Mouse (Mus musculus) urinary bladder, postnatal 14 days (tissue): ENCODE measurements around the gene Dync2li1.

ENCODE experiments used
- DNase-seq: peaks from one replicate; pipeline ENCODE4 v3.0.0; 2021; ENCODE audit warnings: low spot score

Dync2li1 gene

DNA sequence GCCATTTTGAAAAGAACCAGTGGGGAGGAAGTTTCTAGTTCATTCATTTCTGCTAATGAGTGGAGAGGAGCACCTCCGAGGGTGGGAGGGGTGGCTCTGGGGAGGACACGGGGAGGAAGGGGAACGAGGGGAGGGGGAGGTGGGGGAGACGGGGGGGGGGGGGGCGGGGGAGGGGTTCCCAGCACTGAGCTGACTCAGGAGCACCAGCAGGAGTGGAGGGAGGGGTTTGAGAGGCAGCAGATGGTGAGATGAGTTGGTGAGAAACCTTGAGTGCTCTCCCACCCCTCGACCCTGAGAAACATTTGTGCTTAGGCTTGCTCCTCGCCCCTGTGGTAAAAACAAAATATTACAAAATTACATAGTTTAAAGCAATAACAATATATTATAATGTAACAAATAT lies 19.6 kb downstream of the Dync2li1 start:
- no peak for DNase-seq

DNA sequence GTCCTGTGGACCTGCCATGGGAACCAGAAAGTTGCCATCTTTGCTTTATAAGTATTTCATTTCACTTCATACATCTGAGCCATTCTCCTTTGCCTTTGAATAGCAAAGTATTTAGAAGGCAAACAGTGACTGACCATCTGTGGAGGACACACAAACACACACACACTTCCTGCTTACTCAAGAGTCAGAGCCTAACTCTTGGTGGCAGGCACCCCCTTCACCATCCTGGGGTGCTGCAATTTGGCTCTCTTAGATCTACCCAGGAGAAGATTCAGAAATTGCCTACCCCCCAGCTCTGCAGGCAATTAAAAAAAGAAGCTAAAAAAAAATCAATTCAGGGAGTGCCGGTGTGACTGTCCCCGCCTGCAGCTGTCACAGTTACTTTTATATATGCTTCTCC lies 20.2 kb downstream of the Dync2li1 start:
- DNase-seq, result no peak

DNA sequence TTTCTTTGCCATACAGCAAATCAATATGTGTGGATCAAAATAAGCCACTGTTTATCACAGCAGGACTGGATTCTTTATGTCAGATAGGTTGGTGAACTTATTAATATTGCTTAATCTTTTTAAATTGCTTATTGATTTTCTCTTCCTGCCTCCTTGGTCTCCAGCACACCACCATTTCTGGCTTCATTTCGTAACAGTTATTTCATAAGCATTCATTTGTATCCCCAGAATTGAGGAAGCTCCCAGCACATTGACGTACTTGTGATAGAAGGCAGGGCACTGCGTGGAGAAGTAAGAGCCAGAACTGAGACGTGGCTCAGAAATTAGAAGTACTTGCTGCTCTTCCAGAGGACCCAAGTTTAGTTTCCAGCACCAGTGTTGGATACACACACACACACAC lies 21.3 kb downstream of the Dync2li1 start:
- no peak for DNase-seq

DNA sequence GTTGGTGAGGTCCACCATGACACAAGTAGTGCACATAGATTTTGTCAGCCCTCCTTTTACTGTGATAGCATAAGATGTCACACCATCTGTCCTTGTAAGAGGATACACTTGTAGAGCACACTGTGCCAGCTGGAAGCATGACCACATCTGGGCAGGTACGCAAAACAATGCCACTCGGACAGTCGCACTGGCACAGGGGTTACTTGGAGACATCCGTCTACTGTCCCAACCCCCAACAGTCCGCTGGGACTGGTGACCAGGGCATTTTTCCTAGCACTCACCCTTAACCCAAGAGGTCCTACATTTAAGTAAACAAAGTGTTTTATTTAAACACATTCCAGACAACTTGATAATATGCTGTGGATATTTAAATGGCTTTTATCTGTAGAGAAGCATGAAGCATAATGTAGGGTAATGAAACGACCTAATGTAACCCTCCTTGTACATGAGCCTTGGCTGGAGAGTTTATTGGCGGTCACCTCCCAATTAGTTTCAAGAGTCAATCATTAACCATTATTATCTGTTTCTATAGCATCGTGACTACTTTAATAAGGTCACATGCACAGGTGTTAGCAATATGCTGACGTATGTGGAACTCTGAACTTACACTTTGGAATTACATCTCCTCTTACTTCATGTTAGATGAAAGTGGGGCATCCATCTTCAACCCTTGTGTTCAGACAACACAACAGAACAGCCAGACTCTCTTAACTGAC lies 24.2 kb downstream of the Dync2li1 start:
- no peak for DNase-seq

DNA sequence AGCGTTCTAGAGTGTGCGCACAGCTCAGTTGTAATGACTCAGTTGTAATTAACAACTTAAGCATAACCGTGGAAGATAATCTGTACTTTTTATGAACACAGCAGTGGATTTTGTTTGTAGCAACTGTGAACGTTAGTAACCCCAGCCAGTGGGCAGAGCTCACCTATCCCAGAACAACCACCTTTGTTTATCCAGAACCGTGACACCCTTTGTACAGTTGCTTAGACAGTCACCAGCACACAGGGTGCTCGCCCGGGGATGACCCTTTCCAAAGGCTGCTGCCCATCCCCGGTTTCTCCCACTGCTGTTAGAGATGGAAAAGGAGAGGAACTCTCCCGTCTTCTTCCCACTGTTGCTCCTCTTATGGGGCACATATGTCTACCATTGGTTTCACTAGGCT lies 27.2 kb downstream of the Dync2li1 start:
- DNase-seq, result no peak

DNA sequence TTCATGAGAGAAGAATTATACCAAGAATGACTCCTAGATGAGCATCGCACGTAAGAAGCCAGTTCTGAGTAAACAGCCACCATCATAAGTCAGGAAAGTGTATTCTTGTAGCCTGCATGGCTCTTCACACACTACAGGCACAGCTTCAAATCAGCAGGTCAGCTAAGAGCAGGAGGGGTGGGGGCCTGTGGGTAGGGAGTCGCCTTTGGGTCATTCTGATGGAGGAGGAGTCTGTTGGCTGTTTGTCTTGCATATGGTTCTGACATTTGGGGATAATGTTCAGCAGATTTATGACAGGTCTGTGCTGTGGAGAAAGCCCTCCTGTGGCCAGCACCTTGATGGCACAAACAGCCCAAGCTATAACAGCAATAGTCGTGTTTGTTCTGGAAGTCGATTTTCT lies 29.9 kb downstream of the Dync2li1 start:
- no peak for DNase-seq

DNA sequence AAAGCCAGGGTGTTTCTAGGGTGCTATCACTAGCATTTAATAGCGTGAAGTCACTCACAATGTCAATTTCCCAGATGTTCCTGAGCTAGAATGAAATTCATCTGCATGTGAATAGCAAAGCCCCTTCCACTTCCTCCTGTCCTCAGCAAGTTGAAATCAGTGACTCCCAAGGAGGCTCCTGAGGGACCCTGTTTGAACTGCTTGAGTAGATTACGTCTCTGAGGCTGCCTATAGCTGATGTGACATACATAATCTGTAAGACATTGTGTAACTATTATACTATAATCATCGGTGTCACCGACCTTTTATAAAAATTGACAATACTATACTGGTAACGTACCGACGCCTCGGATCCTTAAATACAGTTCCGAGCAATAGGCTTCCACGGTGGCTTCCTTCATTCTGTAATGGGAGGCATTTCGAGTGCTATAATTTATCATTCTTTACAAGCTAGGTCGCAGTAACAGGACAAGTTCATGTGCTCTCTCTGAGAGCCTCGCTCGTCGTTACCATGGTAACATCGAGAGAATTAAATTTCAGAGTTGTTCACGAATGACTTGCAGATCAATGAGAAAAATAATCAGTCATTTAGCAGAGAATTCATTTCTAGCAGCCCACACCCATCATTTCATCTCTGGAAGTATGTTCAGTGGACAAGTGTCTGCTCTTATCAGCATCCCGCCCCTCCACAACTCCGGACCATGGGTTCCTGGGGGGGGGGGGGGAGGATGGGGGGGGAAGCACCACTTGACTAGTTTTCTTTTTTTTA lies 30.5 kb downstream of the Dync2li1 start:
- no peak for DNase-seq

DNA sequence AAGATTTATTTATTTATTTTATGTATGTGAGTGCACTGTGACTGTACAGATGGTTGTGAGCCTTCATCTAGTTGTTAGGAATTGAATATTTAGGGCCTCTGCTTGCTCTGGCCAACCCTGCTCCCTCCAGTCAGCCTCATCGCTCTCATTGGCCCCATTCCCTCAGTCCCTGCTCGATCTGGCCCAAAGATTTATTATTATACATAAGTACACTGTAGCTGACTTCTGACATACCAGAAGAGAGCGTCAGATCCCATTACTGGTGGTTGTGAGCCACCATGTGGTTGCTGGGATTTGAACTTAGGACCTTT lies 31.1 kb downstream of the Dync2li1 start:
- no peak for DNase-seq

DNA sequence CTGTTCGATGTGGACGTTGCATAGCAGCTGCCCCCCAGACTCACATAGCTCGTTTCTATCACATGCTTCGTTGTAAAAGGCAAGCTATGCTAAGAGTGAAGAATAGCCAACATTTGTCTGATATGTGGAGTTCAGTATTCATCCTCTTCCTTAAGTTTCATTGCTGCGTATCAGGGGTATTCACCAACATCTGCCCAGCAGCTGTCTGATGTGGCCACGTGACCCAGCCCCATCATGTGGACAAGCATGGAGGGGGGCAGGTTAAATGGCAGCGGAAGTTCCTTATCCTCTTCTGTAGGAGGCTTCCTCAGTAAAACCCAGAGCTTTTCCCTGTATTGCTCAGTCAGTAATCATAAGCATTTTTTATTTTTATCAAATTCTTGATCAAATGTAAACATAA lies 31.5 kb downstream of the Dync2li1 start:
- DNase-seq, result no peak

DNA sequence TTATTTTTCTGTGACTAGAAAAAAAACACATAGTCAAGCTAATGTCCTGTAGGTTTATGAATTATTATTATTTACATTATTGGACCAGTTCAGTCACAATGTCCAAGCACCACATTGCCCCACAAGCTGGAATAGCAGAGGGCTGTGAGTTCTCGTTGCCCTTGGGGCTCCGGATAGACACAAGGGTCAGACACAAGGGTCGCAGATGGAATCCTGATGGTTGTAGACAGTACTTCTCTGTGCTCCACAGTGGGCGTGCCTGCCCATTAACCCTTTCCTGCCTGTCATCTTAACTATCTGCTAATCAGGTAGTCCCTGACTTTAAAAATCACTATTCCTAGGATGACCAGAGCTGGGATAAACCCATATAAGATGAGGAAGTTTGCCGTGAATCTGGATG lies 31.9 kb downstream of the Dync2li1 start:
- DNase-seq, result no peak

DNA sequence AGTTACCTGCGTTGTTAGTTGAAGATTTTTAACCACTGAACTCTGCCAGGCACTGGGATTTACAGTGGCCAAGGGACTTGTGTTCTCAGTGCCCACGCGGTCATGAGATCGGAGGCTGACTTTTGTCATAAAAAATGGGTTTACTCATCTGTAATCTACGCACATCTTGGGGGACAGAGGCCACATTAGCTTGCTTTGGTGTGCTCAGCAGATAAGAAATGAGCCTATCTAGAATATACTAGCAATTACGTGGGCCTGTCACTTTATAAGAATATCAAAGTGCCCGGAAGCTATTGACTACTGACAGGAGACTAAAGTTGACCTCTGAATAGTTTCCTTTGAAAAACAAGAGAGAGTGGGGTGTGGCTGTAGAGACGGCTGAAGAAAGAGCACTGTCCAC lies 32.7 kb downstream of the Dync2li1 start:
- no peak for DNase-seq

DNA sequence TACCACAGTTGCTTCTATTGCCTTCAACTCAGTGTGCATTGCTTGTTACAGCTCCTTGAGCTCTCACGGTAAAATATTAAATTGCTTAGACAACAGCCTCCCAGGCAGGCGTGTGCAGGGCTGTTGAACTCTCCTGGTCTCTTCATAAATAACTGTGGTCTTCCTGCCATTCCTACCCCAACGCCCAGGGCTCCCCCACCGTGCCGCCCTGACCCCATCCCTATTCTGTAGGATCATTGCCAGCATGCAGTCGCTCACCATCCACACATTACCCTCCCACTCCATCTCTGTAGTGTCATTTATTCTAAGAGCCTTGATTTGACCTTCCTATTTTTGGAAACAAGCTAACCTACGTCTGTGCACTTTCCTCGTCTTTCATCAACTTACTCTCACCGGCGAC lies 38.8 kb downstream of the Dync2li1 start:
- no peak for DNase-seq

DNA sequence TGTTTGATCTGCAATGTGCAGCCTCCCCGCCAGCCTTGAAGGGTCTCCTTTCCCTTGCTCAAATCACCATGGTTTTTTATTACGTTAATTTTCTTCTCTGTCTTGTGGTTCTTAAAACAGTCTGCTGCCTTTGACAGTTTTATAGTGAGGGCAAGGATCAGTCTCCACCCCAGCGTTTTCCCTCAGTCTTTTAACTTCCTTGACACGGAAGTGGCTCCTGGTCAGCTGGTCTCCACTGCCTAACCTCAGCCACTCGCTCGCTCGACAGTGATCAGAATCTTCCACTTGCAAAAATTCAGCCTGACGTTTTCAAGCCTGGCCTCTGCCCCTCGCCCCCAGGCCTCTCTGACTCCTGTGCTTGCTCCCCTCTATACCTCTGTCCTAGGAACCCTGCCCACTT lies 39.4 kb downstream of the Dync2li1 start:
- no peak for DNase-seq

DNA sequence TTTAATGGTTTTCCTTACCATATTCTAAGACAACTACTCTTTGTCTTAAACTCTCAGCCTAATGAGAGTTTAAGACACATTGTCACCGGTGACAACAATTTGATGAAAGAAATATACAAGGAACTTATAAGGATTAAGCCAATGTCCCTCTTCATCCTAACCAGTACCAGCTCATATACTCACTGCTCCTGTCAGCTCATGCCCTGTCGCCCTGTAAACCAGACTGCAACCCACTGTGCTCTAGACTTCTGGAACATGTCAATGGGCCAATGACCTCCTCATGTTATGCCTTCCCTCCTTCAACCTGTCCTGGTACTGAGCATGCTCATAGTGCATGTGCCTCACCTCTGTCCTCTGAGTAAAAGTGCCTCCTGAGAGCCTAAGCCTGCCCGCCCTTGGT lies 41.6 kb downstream of the Dync2li1 start:
- DNase-seq, result no peak

DNA sequence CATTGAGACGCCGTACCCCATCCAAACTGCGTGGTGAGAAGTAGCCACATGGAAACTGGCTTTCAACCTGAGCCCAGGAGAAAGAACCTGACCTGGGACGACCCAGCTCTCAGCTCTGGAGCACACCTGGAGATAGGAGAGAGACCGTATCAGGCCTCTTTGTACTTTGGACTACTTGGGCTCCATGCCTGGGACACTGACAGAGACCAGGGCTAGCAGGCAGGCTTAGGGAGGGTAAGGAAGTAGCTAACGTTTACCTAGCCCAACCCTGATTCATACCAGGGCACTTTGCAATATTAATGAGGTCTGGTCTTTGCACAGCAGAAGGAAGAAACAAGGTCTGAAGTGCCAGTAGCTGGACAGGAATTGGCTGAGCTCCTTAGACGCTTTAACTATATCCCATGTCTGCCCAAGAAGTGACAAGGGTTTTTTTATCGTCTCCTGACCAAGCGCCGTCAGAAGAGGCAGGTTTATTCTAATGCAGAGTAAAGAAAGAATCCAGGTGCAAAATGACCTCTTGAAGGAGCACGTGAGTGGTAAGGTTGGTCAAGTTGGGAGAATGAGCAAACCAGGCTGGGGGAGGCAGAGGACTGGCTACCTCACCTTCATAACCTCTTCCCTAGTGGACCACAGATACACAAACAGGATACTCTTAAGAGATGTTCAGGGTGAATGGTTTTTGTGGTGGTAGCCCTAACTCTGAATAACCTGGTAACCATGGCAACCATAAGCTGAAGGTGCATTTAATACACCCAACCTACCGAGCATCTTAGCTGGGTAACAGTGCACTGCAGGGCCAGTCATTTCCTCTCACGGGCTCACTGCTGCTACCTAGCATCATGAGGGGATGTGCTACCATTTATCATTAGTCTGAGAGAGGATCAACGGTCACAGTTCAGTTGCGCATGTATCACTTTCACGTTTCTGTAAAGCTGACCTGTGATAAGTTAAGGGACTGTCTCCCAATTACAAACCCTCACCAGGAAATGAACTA lies 46.4 kb downstream of the Dync2li1 start:
- DNase-seq, result no peak

DNA sequence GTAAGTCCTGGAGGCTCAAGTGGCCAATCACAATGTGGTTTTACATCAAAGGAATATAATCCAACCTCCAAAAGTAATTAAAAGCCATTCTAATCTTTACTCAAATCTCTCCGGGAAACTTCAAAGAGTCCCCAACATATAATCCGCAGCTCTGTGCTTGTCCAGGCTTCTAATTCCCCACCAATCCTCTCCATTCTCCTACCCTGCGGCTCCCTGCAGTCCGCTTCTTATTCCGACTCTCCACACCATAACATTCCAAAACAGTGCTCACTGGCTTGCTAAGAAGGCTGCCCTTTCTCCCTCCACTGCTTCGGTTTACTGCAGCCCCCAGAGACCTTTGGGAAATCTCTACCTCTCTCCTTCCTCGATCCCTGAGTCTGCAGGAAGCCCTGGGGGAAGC lies 47.8 kb downstream of the Dync2li1 start:
- no peak for DNase-seq

DNA sequence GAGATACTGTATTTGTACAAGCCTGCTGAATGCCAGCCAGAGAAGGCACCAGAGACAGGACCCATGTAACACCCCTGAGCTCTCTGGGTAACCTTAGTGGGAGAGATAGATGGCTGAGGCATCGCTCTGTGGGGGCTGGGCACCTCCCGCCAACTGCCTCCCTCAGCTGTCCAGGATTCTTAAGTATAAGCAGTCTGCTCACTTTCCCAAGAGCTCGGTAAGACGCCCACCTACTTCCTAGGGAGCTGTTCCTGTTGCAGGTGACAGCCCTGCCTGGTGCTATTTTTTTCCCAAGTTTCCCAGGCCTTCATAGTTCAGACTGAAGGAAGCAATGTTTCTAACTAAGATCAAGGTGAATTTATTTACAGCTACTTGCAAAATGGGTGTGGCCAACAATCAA lies 48.9 kb downstream of the Dync2li1 start:
- DNase-seq, result no peak

DNA sequence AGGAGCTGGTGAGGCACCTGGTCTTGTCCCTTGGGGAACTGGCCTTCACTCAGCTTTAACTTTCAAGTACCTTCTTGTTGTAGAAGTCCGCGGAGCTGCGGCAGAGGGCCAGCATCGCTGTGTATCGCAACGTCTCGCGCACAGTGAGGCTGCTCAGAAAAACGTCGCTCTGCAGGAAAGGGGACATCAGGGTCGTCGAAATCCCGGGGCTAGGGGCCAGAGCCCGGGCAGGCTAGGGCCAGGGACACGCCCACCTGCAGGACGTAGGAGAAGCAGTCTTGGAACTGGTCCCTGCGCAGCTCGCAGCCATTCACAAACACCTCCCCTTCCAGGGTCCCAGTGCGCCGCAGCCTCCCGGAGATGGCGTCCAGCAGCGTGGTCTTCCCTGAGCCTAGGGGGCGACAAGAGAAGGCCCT lies 49.7 kb downstream of the Dync2li1 start, which contains the start of gene Abcg8:
Gene Abcg8 (plus strand): TSS at position 352 of the 416 bp plus-strand sequence.
- DNase-seq, result no peak

DNA sequence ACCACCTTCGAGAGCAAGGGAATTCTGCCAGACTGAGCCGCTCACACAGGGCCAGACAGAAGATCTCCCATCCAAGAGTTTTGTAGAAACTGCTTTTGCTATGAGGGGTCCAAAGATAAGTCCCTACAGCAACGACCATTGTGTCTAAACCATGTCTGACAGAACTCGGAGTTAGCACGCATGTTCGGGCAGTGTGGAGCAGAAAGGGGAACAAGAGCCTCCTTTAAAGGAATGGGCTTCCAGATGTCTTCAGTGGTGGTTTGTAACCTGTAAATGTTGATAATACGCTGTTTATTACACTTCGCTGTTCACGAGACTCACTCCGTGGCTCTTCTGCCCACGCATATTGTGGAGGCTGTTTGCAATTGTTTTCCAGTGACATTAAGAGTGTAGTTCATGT lies 51.3 kb downstream of the Dync2li1 start:
- no peak for DNase-seq

DNA sequence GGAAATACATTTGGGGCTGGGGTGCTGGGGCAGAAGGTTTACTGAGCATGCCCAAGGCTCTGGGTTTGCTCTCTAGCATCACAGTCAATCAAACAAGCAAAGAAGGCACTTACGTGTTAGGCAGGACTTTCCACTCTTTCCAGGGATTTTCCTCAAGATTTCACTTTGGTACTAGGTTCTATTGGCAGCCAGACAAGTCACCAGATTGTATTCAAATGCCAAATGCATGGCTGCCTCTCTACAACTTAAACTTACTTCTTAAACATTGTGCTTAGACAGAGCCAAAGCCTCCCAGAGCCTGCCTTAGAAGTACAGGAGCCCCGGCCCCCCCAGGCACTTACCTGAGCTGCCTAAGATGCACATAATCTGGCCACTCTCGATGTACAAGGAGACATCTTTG lies 55.4 kb downstream of the Dync2li1 start:
- DNase-seq, result no peak

DNA sequence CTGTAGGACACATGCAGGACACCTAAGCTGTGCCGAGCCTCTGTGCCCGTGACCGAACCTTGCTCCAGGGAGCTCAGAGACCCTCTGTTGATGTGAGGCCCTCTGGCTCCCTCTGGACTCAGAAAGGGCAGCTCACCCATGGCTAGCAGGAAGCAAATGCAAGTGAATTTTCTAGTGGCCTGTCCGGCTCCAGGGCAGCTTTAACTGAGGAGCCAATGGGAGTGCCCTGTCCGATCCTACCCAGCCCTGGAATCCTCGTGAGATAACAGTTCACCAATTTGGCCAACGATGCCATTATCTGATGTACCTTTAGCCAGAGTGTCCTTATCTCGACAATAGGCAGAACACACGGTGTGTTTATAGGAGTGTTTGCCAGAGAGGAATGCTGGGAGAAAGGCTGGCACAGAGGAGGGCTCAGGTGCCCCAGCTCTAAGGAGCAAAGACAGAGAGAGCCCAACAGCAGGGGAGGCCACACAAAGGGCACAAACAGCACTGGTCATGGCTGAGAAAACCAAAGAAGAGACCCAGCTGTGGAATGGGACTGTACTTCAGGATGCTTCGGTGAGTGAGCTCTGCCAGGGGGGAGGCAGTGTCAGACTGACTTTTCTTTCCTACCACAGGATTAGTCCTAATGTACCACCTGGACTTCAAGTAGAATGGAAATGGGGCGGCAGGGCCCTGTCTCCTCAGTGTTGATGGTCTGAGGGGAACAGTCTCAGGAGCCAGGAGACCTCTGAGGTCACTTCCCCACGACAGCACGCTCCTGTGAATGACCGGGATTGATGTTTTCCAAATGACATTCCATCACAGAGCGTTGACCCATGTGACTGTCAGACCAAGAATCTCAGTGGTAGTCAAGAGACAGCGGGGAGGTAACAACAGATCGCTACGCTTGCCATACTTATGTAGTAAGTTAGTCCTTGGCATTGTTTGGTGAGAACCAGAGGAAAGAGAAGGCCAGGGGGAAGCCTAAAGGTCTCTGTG lies 56.7 kb downstream of the Dync2li1 start, which contains the start of gene Abcg5:
Gene Abcg5 (minus strand): TSS at position 278 of the 984 bp plus-strand sequence.
- no peak for DNase-seq
